ENCODE assay signal across 12 mouse cellular contexts in the genomic region with DNA sequence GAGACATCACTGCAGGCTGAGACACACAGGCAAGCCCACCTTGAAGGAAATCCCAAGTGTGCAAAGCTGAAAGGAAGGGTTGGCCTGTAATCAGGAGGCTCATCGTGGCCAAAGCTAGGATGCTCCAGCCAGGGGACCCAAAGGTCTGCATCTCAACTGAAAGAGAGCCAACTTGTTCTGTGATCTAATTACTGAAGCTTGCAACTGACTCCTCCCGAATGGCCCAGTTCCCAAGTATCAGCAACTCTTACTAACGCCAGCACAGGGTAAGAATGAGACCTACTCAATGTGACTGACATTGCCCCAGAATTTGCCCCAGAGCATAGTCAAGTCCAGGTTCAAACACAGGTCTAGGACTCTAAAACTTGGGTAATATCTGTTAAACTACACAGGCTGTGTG. TPM values are rescaled to one million over a fixed set of nuclear protein-coding genes. Genes with fewer than 3 reads are reported as not detected.
DNase-seq lines count a peak whose midpoint lies in the region; ATAC-seq lines count a peak whose summit lies in the region.
"Had no signal": no experiment of that assay in that cellular context is flagged by ENCODE, and none has a peak within 500 bp of the region (broad histone marks: within the 10 kb centered on the region; RNA-seq: fewer than 3 reads in every experiment).

No protein-coding gene starts in this region.

- no peak overlapping the region for H3K9ac ChIP-seq in stomach, embryonic 16.5 days (ENCODE audit: low read length)
- no peak overlapping the region for H3K9ac ChIP-seq in hindbrain, embryonic 13.5 days
- H3K9ac ChIP-seq: liver, embryonic 14.5 days had no signal

- H3K4me1 ChIP-seq in stomach, embryonic 16.5 days (ENCODE audit: control insufficient read depth, insufficient read depth, low read length) = peaks cover 34% of the 10 kb centered on the region
- peaks cover 11% of the 10 kb centered on the region for H3K4me1 ChIP-seq in hindbrain, embryonic 13.5 days (replicated peaks)
- H3K4me1 ChIP-seq: megakaryocyte, embryonic 14.5 days had no signal

- H3K27me3 ChIP-seq in stomach, embryonic 16.5 days (ENCODE audit: control insufficient read depth, insufficient read depth, low read length) = no peaks in the 10 kb centered on the region
- no peaks in the 10 kb centered on the region for H3K27me3 ChIP-seq in hindbrain, embryonic 13.5 days

- no peaks in the 10 kb centered on the region for H3K36me3 ChIP-seq in stomach, embryonic 16.5 days (ENCODE audit: control insufficient read depth, insufficient read depth, low read length)
- no peaks in the 10 kb centered on the region for H3K36me3 ChIP-seq in hindbrain, embryonic 13.5 days

- intact Hi-C loops in heart, postnatal 14 days (cut with DNase I) = no loop called here

- DNase-seq in gastrocnemius, adult 18-20 months (ENCODE audit: low spot score) = peak; percentile 55
- DNase-seq in gastrocnemius, postnatal 10 days = no peak
- peak; percentile 26 for DNase-seq in urinary bladder, postnatal 14 days (ENCODE audit: low spot score)
- DNase-seq in urinary bladder, postnatal 10 days (ENCODE audit: low spot score) = no peak
- peak; percentile 22 to 43 for DNase-seq in heart, postnatal 14 days
- no peak for DNase-seq in kidney, adult 8-10 months
- DNase-seq: left cerebral cortex, postnatal 4 days; thymus, postnatal 4 days had no signal

- WGBS in stomach, embryonic 16.5 days = 40% methylated on average over 3 of the region's 3 CpGs
- 72% methylated on average over 3 of the region's 3 CpGs for WGBS in hindbrain, embryonic 13.5 days

- ATAC-seq in stomach, embryonic 16.5 days (ENCODE audit: insufficient read depth, low FRiP score) = no peak
- ATAC-seq in hindbrain, embryonic 13.5 days (ENCODE audit: low FRiP score) = no peak

- peak overlapping the region; percentile 41 for H3K27ac ChIP-seq in stomach, embryonic 16.5 days (ENCODE audit: low read length)
- no peak overlapping the region for H3K27ac ChIP-seq in hindbrain, embryonic 13.5 days
- H3K27ac ChIP-seq: liver, embryonic 14.5 days had no signal

- H3K4me2 ChIP-seq in stomach, embryonic 16.5 days (ENCODE audit: low read depth, low read length) = no peak overlapping the region
- no peak overlapping the region for H3K4me2 ChIP-seq in hindbrain, embryonic 13.5 days

- no peaks in the 10 kb centered on the region for H3K9me3 ChIP-seq in stomach, embryonic 16.5 days (replicated peaks; ENCODE audit: control insufficient read depth, low read length)
- no peaks in the 10 kb centered on the region for H3K9me3 ChIP-seq in hindbrain, embryonic 13.5 days
- H3K9me3 ChIP-seq: megakaryocyte, embryonic 14.5 days had no signal

- H3K4me3 ChIP-seq in stomach, embryonic 16.5 days (replicated peaks; ENCODE audit: low read length) = no peak overlapping the region
- H3K4me3 ChIP-seq in hindbrain, embryonic 13.5 days = no peak overlapping the region
- H3K4me3 ChIP-seq: megakaryocyte, embryonic 14.5 days had no signal

RNA-seq across cellular contexts. Expression of a gene that starts 53.9 kb away (rescaled TPM):
- total RNA-seq in gastrocnemius, adult 18-20 months (2021) = 10 to 100 TPM in 1 of 2 experiments, 1 to 10 TPM in 1; 4.4 to 10.2 TPM
- 10 to 100 TPM; 32.5 to 46.0 TPM for total RNA-seq in gastrocnemius, postnatal 10 days (2021)
- 10 to 100 TPM; 18.4 to 19.1 TPM for total RNA-seq in heart, postnatal 14 days (2021)
- 76.6 and 79.4 TPM in 2 replicates for polyA plus RNA-seq in stomach, embryonic 16.5 days (2015; fragmentation: Nextera tagmentation; extraction: Ambion mirVana)
- polyA plus RNA-seq in hindbrain, embryonic 13.5 days (2015; fragmentation: Nextera tagmentation; extraction: Ambion mirVana) = 16.4 and 18.6 TPM in 2 replicates

Comparison
In these comparisons a context has a peak if more than half of its experiments do, and no peak if none do; other contexts are left out.
1. DNase-seq: peak in gastrocnemius, adult 18-20 months (single experiment), urinary bladder, postnatal 14 days (single experiment) and heart, postnatal 14 days (2 of 2); none in gastrocnemius, postnatal 10 days (single experiment), urinary bladder, postnatal 10 days (single experiment) and kidney, adult 8-10 months (0 of 2).